10 mouse cellular contexts compared by ENCODE assay signal in genomic region chr6:136931246-136931645, GRCm38 (mm10). TPM values are rescaled to one million over a fixed set of nuclear protein-coding genes. Genes with fewer than 3 reads are reported as not detected.
A peak's percentile ranks its signal among the peaks of the same experiment; 100 is the strongest.
DNase-seq lines count a peak whose midpoint lies in the region; ATAC-seq and TF ChIP-seq lines count a peak whose summit lies in the region.
"Had no signal": no experiment of that assay in that cellular context is flagged by ENCODE, and none has a peak within 500 bp of the region (broad histone marks: within the 10 kb centered on the region; RNA-seq: fewer than 3 reads in every experiment).

No protein-coding gene starts in this region.

- no peaks in the 10 kb centered on the region for H3K9me3 ChIP-seq in forebrain, embryonic 10.5 days
- no peaks in the 10 kb centered on the region for H3K9me3 ChIP-seq in forebrain, embryonic 11.5 days (ENCODE audit: control insufficient read depth, low read length)
- H3K9me3 ChIP-seq in limb, embryonic 10.5 days (replicated peaks): no peaks in the 10 kb centered on the region

- H3K4me3 ChIP-seq in forebrain, embryonic 10.5 days: no peak overlapping the region
- no peak overlapping the region for H3K4me3 ChIP-seq in forebrain, embryonic 11.5 days (ENCODE audit: low read depth, low read length)
- H3K4me3 ChIP-seq in layer of hippocampus, adult 2 months: no peak overlapping the region
- no peak overlapping the region for H3K4me3 ChIP-seq in bone marrow macrophage, adult 2 months (ENCODE audit: insufficient read depth, low read length)
- H3K4me3 ChIP-seq in limb, embryonic 10.5 days: no peak overlapping the region

- no peak for ATAC-seq in forebrain, embryonic 11.5 days (replicated peaks; ENCODE audit: low FRiP score)
- ATAC-seq: forebrain, postnatal 0 days had no signal

- H3K4me1 ChIP-seq in forebrain, embryonic 10.5 days: 0 out of 2 replicates have a peak, but pooled peaks cover 4% of the 10 kb centered on the region
- no peaks in the 10 kb centered on the region for H3K4me1 ChIP-seq in forebrain, embryonic 11.5 days (replicated peaks; ENCODE audit: control insufficient read depth, insufficient read depth, low read length)
- H3K4me1 ChIP-seq in bone marrow macrophage, adult 2 months (ENCODE audit: control insufficient read depth, insufficient read depth, low read length): peaks cover 30% of the 10 kb centered on the region
- H3K4me1 ChIP-seq in limb, embryonic 10.5 days: peaks cover 10% of the 10 kb centered on the region

- 90% methylated on average over 13 of the region's 13 CpGs for WGBS in forebrain, embryonic 10.5 days
- WGBS in forebrain, embryonic 11.5 days: 87% methylated on average over 13 of the region's 13 CpGs
- 89% methylated on average over 13 of the region's 13 CpGs for WGBS in limb, embryonic 10.5 days

- H3K4me2 ChIP-seq in forebrain, embryonic 11.5 days (ENCODE audit: low read depth, low read length, severe bottlenecking): no peak overlapping the region

- 0 out of 2 replicates have a peak overlapping the region, but pooled peaks have one; percentile 53 for H3K27ac ChIP-seq in forebrain, embryonic 10.5 days
- no peak overlapping the region for H3K27ac ChIP-seq in forebrain, embryonic 11.5 days (ENCODE audit: low read depth, low read length)
- peak overlapping the region; percentile 53; the same call in 1 of the 2 replicates for H3K27ac ChIP-seq in layer of hippocampus, adult 2 months
- H3K27ac ChIP-seq in bone marrow macrophage, adult 2 months (ENCODE audit: insufficient read depth, low read depth, low read length): peak overlapping the region; percentile 32; the same call in 1 of the 2 replicates
- H3K27ac ChIP-seq in limb, embryonic 10.5 days: peak overlapping the region; percentile 75

- TF ChIP-seq CTCF in layer of hippocampus, adult 2 months (conservative IDR thresholded peaks at IDR 0.05): no peak
- TF ChIP-seq CTCF in bone marrow macrophage, adult 2 months (IDR thresholded peaks at IDR 0.05; ENCODE audit: low read depth, low read length): no peak

- no peak for DNase-seq in forebrain, embryonic 10.5 days (ENCODE audit: extremely low spot score, low spot score)
- DNase-seq in forebrain, embryonic 11.5 days (ENCODE audit: low spot score): no peak
- DNase-seq in layer of hippocampus, adult 2 months (ENCODE audit: low spot score in 2 of 2): no peak
- DNase-seq in layer of hippocampus, adult 9-10 months (ENCODE audit: low spot score): no peak
- DNase-seq in limb, embryonic 10.5 days (ENCODE audit: low spot score): no peak
- DNase-seq in ovary, postnatal 10 days (ENCODE audit: low spot score): no peak
- no peak for DNase-seq in cerebellum, adult 9-11 months
- DNase-seq: cerebellum, adult 11 months; forebrain, postnatal 0 days had no signal

- H3K9ac ChIP-seq in forebrain, embryonic 11.5 days (ENCODE audit: low read length): no peak overlapping the region
- H3K9ac ChIP-seq: forebrain, postnatal 0 days had no signal

- no peaks in the 10 kb centered on the region for H3K36me3 ChIP-seq in forebrain, embryonic 10.5 days (replicated peaks)
- no peaks in the 10 kb centered on the region for H3K36me3 ChIP-seq in forebrain, embryonic 11.5 days (ENCODE audit: control insufficient read depth, insufficient read depth, low read length)
- H3K36me3 ChIP-seq in limb, embryonic 10.5 days: no peaks in the 10 kb centered on the region

- no peak for TF ChIP-seq POLR2A in bone marrow macrophage, adult 2 months (IDR thresholded peaks at IDR 0.05; ENCODE audit: borderline replicate concordance, low read depth, low read length)

- no peaks in the 10 kb centered on the region for H3K27me3 ChIP-seq in forebrain, embryonic 10.5 days (ENCODE audit: poor library complexity, severe bottlenecking)
- no peaks in the 10 kb centered on the region for H3K27me3 ChIP-seq in forebrain, embryonic 11.5 days (ENCODE audit: control insufficient read depth, insufficient read depth, low read length)
- no peaks in the 10 kb centered on the region for H3K27me3 ChIP-seq in limb, embryonic 10.5 days (ENCODE audit: low read depth, poor library complexity, severe bottlenecking)

RNA-seq across cellular contexts. Expression of gene Pde6h, which starts 7.6 kb away (rescaled TPM):
- not detected in 2 replicates for polyA plus RNA-seq in forebrain, embryonic 10.5 days (2016; fragmentation: Nextera tagmentation; extraction: Ambion mirVana)
- polyA plus RNA-seq in forebrain, embryonic 11.5 days (2014; fragmentation: Nextera tagmentation; extraction: Ambion mirVana): not detected in 2 replicates
- total RNA-seq in layer of hippocampus, adult 2 months (2021): under 1 TPM; 0.44 to 0.61 TPM
- 1.1 and 2.4 TPM in 2 replicates for polyA plus RNA-seq in bone marrow macrophage, adult 2 months (2012; ENCODE audit: insufficient read depth, insufficient read length, missing spikeins)
- not detected in 2 replicates for polyA plus RNA-seq in limb, embryonic 10.5 days (2016; fragmentation: Nextera tagmentation; extraction: Ambion mirVana)

RNA-seq across cellular contexts. Expression of gene Erp27, which starts 9.3 kb away (rescaled TPM):
- not detected in 2 replicates for polyA plus RNA-seq in forebrain, embryonic 10.5 days (2016; fragmentation: Nextera tagmentation; extraction: Ambion mirVana)
- polyA plus RNA-seq in forebrain, embryonic 11.5 days (2014; fragmentation: Nextera tagmentation; extraction: Ambion mirVana): not detected in 2 replicates
- under 1 TPM; 0.26 to 0.52 TPM for total RNA-seq in layer of hippocampus, adult 2 months (2021)
- polyA plus RNA-seq in bone marrow macrophage, adult 2 months (2012; ENCODE audit: insufficient read depth, insufficient read length, missing spikeins): not detected in 2 replicates
- 0.15 TPM in 1 of 2 replicates, not detected in the other for polyA plus RNA-seq in limb, embryonic 10.5 days (2016; fragmentation: Nextera tagmentation; extraction: Ambion mirVana)

RNA-seq across cellular contexts. Expression of gene Arhgdib, which starts 10.5 kb away (rescaled TPM):
- 22.0 and 25.3 TPM in 2 replicates for polyA plus RNA-seq in forebrain, embryonic 10.5 days (2016; fragmentation: Nextera tagmentation; extraction: Ambion mirVana)
- polyA plus RNA-seq in forebrain, embryonic 11.5 days (2014; fragmentation: Nextera tagmentation; extraction: Ambion mirVana): 21.3 and 25.2 TPM in 2 replicates
- total RNA-seq in layer of hippocampus, adult 2 months (2021): 1 to 10 TPM; 8.5 to 9.4 TPM
- polyA plus RNA-seq in bone marrow macrophage, adult 2 months (2012; ENCODE audit: insufficient read depth, insufficient read length, missing spikeins): 1,210 and 1,280 TPM in 2 replicates
- 30.2 and 32.5 TPM in 2 replicates for polyA plus RNA-seq in limb, embryonic 10.5 days (2016; fragmentation: Nextera tagmentation; extraction: Ambion mirVana)

RNA-seq across cellular contexts. Expression of gene Mgp, which starts 55.6 kb away (rescaled TPM):
- 0.50 and 0.91 TPM in 2 replicates for polyA plus RNA-seq in forebrain, embryonic 10.5 days (2016; fragmentation: Nextera tagmentation; extraction: Ambion mirVana)
- 1.9 and 2.2 TPM in 2 replicates for polyA plus RNA-seq in forebrain, embryonic 11.5 days (2014; fragmentation: Nextera tagmentation; extraction: Ambion mirVana)
- total RNA-seq in layer of hippocampus, adult 2 months (2021): 10 to 100 TPM; 23.1 to 29.1 TPM
- polyA plus RNA-seq in bone marrow macrophage, adult 2 months (2012; ENCODE audit: insufficient read depth, insufficient read length, missing spikeins): 2.7 and 4.0 TPM in 2 replicates
- polyA plus RNA-seq in limb, embryonic 10.5 days (2016; fragmentation: Nextera tagmentation; extraction: Ambion mirVana): 1.2 and 3.2 TPM in 2 replicates

Comparison
In these comparisons a context has a peak if more than half of its experiments do, and no peak if none do; other contexts are left out.
1. RNA of gene Arhgdib, which starts 10.5 kb away (polyA plus RNA-seq): 1,210 to 1,280 TPM in bone marrow macrophage, adult 2 months; 30.2 to 32.5 TPM in limb, embryonic 10.5 days, 22.0 to 25.3 TPM in forebrain, embryonic 10.5 days and 21.3 to 25.2 TPM in forebrain, embryonic 11.5 days; every median in the first group is over 10 times any median in the second.